Mouse (Mus musculus) cerebellum, postnatal 36 days (tissue): ENCODE results near the gene Gm3415.

Experiments used
- DNase-seq, 2 experiments: peaks; one replicate each; pipeline ENCODE4 v3.0.0; 2021 to 2022; ENCODE audit warnings: mixed read lengths in 2 of 2

Gm3415 gene

GRCm38 (mm10) chr5:146599970-146600369 is 44.0 kb downstream of the Gm3415 start:
- no peak for DNase-seq

GRCm38 (mm10) chr5:146606221-146606620 is 50.3 kb downstream of the Gm3415 start:
- DNase-seq, result no peak

DNA sequence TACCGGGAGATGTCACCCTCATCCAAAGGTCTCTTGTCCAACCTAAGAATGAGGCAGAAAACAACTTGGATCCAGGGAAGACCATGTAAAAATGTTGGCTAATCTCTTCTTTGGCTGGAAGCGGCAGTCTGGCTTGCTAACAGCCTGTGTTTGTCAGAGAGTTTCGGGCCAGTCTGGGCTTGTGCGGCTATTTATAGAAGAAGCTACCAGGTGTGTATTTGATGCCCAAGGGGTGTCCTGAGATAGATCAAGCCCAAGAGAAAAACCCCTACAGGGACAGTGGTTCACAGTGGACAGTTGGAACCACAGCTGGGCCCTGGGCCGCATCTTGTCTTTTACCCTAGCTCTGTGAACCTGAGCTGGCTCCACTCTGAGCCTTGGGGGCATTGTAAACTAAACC is 51.0 kb downstream of the Gm3415 start:
- DNase-seq, result no peak

- DNase-seq, result no peak
Measured at GRCm38 (mm10) chr5:146607816-146608215, 51.9 kb downstream of the Gm3415 start.
